Mouse (Mus musculus) bone marrow macrophage, adult 2 months (primary cell): ENCODE measurements around the gene Babam2.

Experiments used
- CTCF ChIP-seq: IDR thresholded peaks from 2 replicates; pipeline ENCODE4 v1.5.1; 2012; ENCODE audit warnings: low read depth, mild to moderate bottlenecking, low read length, moderate library complexity
- POLR2A ChIP-seq: IDR thresholded peaks from 2 replicates; pipeline ENCODE4 v1.6.1; 2012; ENCODE audit warnings: mild to moderate bottlenecking, low read depth, low read length, borderline replicate concordance

GRCm38 (mm10) chr5:31860831-31861624 is 163.5 kb downstream of the Babam2 start:
- TF ChIP-seq POLR2A (no peak), CTCF (no peak)
